Mouse (Mus musculus) lung, embryonic 16.5 days (tissue): ENCODE results near the gene Slc29a1. TPM values are rescaled to one million over a fixed set of nuclear protein-coding genes. Genes with fewer than 3 reads are reported as not detected.

Experiments used
- ATAC-seq: fragments of 200-750 bp; cut with Nextera tagmentation; 2 replicates; pipeline ENCODE4 v1.8.0; 2017; ENCODE audit warnings: low read depth, mild to moderate bottlenecking, moderate library complexity
- H3K27ac ChIP-seq: fragments of 300-500 bp; sonication (generic); 2 replicates; pipeline ENCODE4 v1.5.1; 2014; ENCODE audit warnings: mild to moderate bottlenecking, control low read depth, low read length
- H3K27me3 ChIP-seq: fragments of 300-500 bp; sonication (generic); 2 replicates; pipeline ENCODE4 v1.6.1; 2014; ENCODE audit warnings: low read depth, low read length, mixed read lengths; ENCODE audit not compliant: control insufficient read depth, insufficient read depth
- H3K36me3 ChIP-seq: fragments of 300-500 bp; sonication (generic); 2 replicates; pipeline ENCODE4 v1.6.1; 2014; ENCODE audit warnings: low read length; ENCODE audit not compliant: control insufficient read depth, insufficient read depth
- H3K4me1 ChIP-seq: fragments of 300-500 bp; sonication (generic); replicated peaks from 2 replicates; pipeline ENCODE4 v1.6.1; 2014; ENCODE audit warnings: low read length, mixed read lengths; ENCODE audit not compliant: control insufficient read depth, insufficient read depth
- H3K4me2 ChIP-seq: fragments of 300-500 bp; sonication (generic); 2 replicates; pipeline ENCODE4 v1.6.1; 2014; ENCODE audit warnings: low read depth, low read length, control low read depth
- H3K4me3 ChIP-seq: fragments of 300-500 bp; sonication (generic); 2 replicates; pipeline ENCODE4 v1.5.1; 2014; ENCODE audit warnings: mild to moderate bottlenecking, low read length, control low read depth
- H3K9ac ChIP-seq: fragments of 300-500 bp; sonication (generic); 2 replicates; pipeline ENCODE4 v1.6.1; 2014; ENCODE audit warnings: low read length, control low read depth
- H3K9me3 ChIP-seq: fragments of 300-500 bp; sonication (generic); 2 replicates; pipeline ENCODE4 v1.6.1; 2016; ENCODE audit warnings: low read length; ENCODE audit not compliant: control insufficient read depth
- WGBS: fragments of 180-500 bp; shearing (Covaris S2); extraction: QIAGEN DNeasy Blood & Tissue Kit; methylation state at CpG from one replicate; pipeline ENCODE4 v1.1.7; 2014; 5-methylcytosine and 5-hydroxymethylcytosine counted together
- polyA plus RNA-seq: library from polyadenylated mRNA; unstranded; fragments of >200 nt; fragmentation: Nextera tagmentation; extraction: Ambion mirVana; gene quantifications from 2 replicates; pipeline ENCODE4 v1.2.1, GENCODE M21; 2015

Slc29a1 gene
- polyA plus RNA-seq, 1 experiment from 2014 or later = 100 TPM

- H3K27ac ChIP-seq = no peak overlapping the region
- no peaks in the 10 kb centered on the region for H3K9me3 ChIP-seq
- H3K4me2 ChIP-seq = no peak overlapping the region
- H3K4me3 ChIP-seq = no peak overlapping the region
- no peak for ATAC-seq
- H3K9ac ChIP-seq = no peak overlapping the region
- H3K27me3 ChIP-seq = no peaks in the 10 kb centered on the region
- 82% methylated on average over 12 of the region's 12 CpGs for WGBS
- H3K4me1 ChIP-seq = peaks cover 23% of the 10 kb centered on the region
- peaks cover 63% of the 10 kb centered on the region for H3K36me3 ChIP-seq
Measured at GRCm38 (mm10) chr17:45568990-45569389, 30.4 kb downstream of the Slc29a1 start.

GRCm38 (mm10) chr17:45567162-45567601, 32.2 kb downstream of the Slc29a1 start:
- peaks cover 23% of the 10 kb centered on the region for H3K4me1 ChIP-seq
- no peak overlapping the region for H3K4me2 ChIP-seq
- H3K4me3 ChIP-seq = no peak overlapping the region
- H3K27me3 ChIP-seq = no peaks in the 10 kb centered on the region
- no peak overlapping the region for H3K9ac ChIP-seq
- no peak overlapping the region for H3K27ac ChIP-seq
- ATAC-seq = no peak
- H3K36me3 ChIP-seq = peaks cover 63% of the 10 kb centered on the region
- WGBS = 34% methylated on average over 4 of the region's 4 CpGs
- H3K9me3 ChIP-seq = no peaks in the 10 kb centered on the region

- no peak overlapping the region for H3K27ac ChIP-seq
- 52% methylated on average over 18 of the region's 18 CpGs for WGBS
- peaks cover 61% of the 10 kb centered on the region for H3K36me3 ChIP-seq
Measured at GRCm38 (mm10) chr17:45566360-45567161, 32.8 kb downstream of the Slc29a1 start.

GRCm38 (mm10) chr17:45566031-45566359, 33.4 kb downstream of the Slc29a1 start:
- Histone ChIP-seq H3K27ac (no peak overlapping the region), H3K4me1 (peaks cover 15% of the 10 kb centered on the region), H3K9ac (no peak overlapping the region), H3K4me2 (no peak overlapping the region), H3K36me3 (peaks cover 55% of the 10 kb centered on the region), H3K27me3 (no peaks in the 10 kb centered on the region), H3K4me3 (no peak overlapping the region), H3K9me3 (no peaks in the 10 kb centered on the region)
- 72% methylated on average over 1 of the region's 1 CpGs for whole genome bisulfite sequencing
- ATAC-seq = no peak

More at GRCm38 (mm10) chr17:45566360-45567161, 32.8 kb downstream of the Slc29a1 start:
- Histone ChIP-seq H3K9ac (no peak overlapping the region), H3K4me2 (no peak overlapping the region), H3K9me3 (no peaks in the 10 kb centered on the region), H3K27me3 (no peaks in the 10 kb centered on the region), H3K4me3 (no peak overlapping the region), H3K4me1 (peaks cover 21% of the 10 kb centered on the region)
- ATAC-seq = no peak

- ATAC-seq = no peak
- Histone ChIP-seq H3K4me3 (peak overlapping the region; percentile 65), H3K4me1 (peaks cover 12% of the 10 kb centered on the region), H3K27me3 (no peaks in the 10 kb centered on the region), H3K36me3 (peaks cover 47% of the 10 kb centered on the region), H3K9ac (peak overlapping the region; percentile 81), H3K9me3 (no peaks in the 10 kb centered on the region), H3K27ac (no peak overlapping the region), H3K4me2 (peak overlapping the region; percentile 79)
- 91% methylated on average over 11 of the region's 11 CpGs for WGBS
Measured at GRCm38 (mm10) chr17:45565103-45565502, 34.3 kb downstream of the Slc29a1 start.

- no peak for ATAC-seq
- Histone ChIP-seq H3K4me1 (peaks cover 12% of the 10 kb centered on the region), H3K4me3 (peak overlapping the region; percentile 65)
Measured at GRCm38 (mm10) chr17:45564531-45565084, 34.8 kb downstream of the Slc29a1 start.

GRCm38 (mm10) chr17:45563655-45564530, 35.5 kb downstream of the Slc29a1 start, which contains the start of gene Slc35b2:
Gene Slc35b2 (plus strand): TSS chr17:45563874.
- peak within 1 kb of the TSS; percentile 62 for H3K27ac ChIP-seq
- H3K4me1 ChIP-seq = peaks cover 12% of the 10 kb centered on the region
- no peaks in the 10 kb centered on the region for H3K27me3 ChIP-seq
- 2% methylated on average over 60 of the region's 61 CpGs for WGBS
- H3K36me3 ChIP-seq = peaks cover 34% of the 10 kb centered on the region
- H3K9me3 ChIP-seq = no peaks in the 10 kb centered on the region
- H3K4me2 ChIP-seq = peak within 1 kb of the TSS; percentile 79
- peak within 1 kb of the TSS; percentile 81 for H3K9ac ChIP-seq
- peak within 1 kb of the TSS; percentile 65 for H3K4me3 ChIP-seq
- peak; percentile 92 for ATAC-seq

More at GRCm38 (mm10) chr17:45564531-45565084, 34.8 kb downstream of the Slc29a1 start:
- peak overlapping the region; percentile 79 for H3K4me2 ChIP-seq
- no peaks in the 10 kb centered on the region for H3K27me3 ChIP-seq
- H3K9me3 ChIP-seq = no peaks in the 10 kb centered on the region
- H3K27ac ChIP-seq = peak overlapping the region; percentile 62; the same call in 1 of the 2 replicates
- H3K9ac ChIP-seq = peak overlapping the region; percentile 81
- H3K36me3 ChIP-seq = peaks cover 42% of the 10 kb centered on the region
- 7% methylated on average over 18 of the region's 18 CpGs for WGBS

GRCm38 (mm10) chr17:45563216-45563615, 36.2 kb downstream of the Slc29a1 start:
- H3K4me1 ChIP-seq = peaks cover 12% of the 10 kb centered on the region
- no peaks in the 10 kb centered on the region for H3K27me3 ChIP-seq
- no peak for ATAC-seq
- no peak overlapping the region for H3K4me3 ChIP-seq
- no peak overlapping the region for H3K9ac ChIP-seq
- H3K4me2 ChIP-seq = no peak overlapping the region
- no peaks in the 10 kb centered on the region for H3K9me3 ChIP-seq
- 69% methylated on average over 12 of the region's 12 CpGs for WGBS
- no peak overlapping the region for H3K27ac ChIP-seq
- peaks cover 28% of the 10 kb centered on the region for H3K36me3 ChIP-seq
